Mouse (Mus musculus) heart, embryonic 11.5 days (tissue): Measurements from ENCODE around the gene Trir. TPM values are rescaled to one million over a fixed set of nuclear protein-coding genes. Genes with fewer than 3 reads are reported as not detected.

Source experiments
- ATAC-seq: fragments of 200-750 bp; cut with Nextera tagmentation; replicated peaks from 2 replicates; pipeline ENCODE4 v1.8.0; 2017; ENCODE audit warnings: moderate library complexity; ENCODE audit not compliant: insufficient number of reproducible peaks, low FRiP score, low TSS enrichment
- H3K27ac ChIP-seq: fragments of 300-500 bp; sonication (generic); 2 replicates; pipeline ENCODE4 v1.5.1; 2014; ENCODE audit warnings: mild to moderate bottlenecking, low read depth, low read length
- H3K27me3 ChIP-seq: fragments of 300-500 bp; sonication (generic); 2 replicates; pipeline ENCODE4 v1.6.1; 2014; ENCODE audit warnings: mild to moderate bottlenecking, low read length, mixed read lengths; ENCODE audit not compliant: control insufficient read depth, insufficient read depth
- H3K36me3 ChIP-seq: fragments of 300-500 bp; sonication (generic); 2 replicates; pipeline ENCODE4 v1.6.1; 2014; ENCODE audit warnings: mild to moderate bottlenecking, low read length, moderate library complexity, mixed read lengths; ENCODE audit not compliant: control insufficient read depth, insufficient read depth
- H3K4me1 ChIP-seq: fragments of 300-500 bp; sonication (generic); 2 replicates; pipeline ENCODE4 v1.6.1; 2014; ENCODE audit warnings: low read length; ENCODE audit not compliant: control insufficient read depth, insufficient read depth
- H3K4me2 ChIP-seq: fragments of 300-500 bp; sonication (generic); 2 replicates; pipeline ENCODE4 v1.6.1; 2014; ENCODE audit warnings: mild to moderate bottlenecking, moderate library complexity
- H3K4me3 ChIP-seq: fragments of 300-500 bp; sonication (generic); 2 replicates; pipeline ENCODE4 v1.5.1; 2014; ENCODE audit warnings: low read depth, low read length
- H3K9ac ChIP-seq: fragments of 300-500 bp; sonication (generic); 2 replicates; pipeline ENCODE4 v1.6.1; 2014; ENCODE audit warnings: mild to moderate bottlenecking, low read depth, low read length, moderate library complexity
- H3K9me3 ChIP-seq: fragments of 300-500 bp; sonication (generic); replicated peaks from 2 replicates; pipeline ENCODE4 v1.6.1; 2016; ENCODE audit warnings: low read length; ENCODE audit not compliant: control insufficient read depth
- WGBS: fragments of 180-500 bp; shearing (Covaris S2); extraction: QIAGEN DNeasy Blood & Tissue Kit; methylation state at CpG from one replicate; pipeline ENCODE4 v1.1.7; 2014; ENCODE audit not compliant: insufficient replicate concordance; 5-methylcytosine and 5-hydroxymethylcytosine counted together
- microRNA-seq: library from miRNA; unstranded; fragments of <30 nt; microRNA quantifications from one replicate; pipeline ENCODE4, GENCODE M21; 2016; ENCODE audit warnings: borderline number of aligned reads
- polyA plus RNA-seq: library from polyadenylated mRNA; unstranded; fragments of >200 nt; fragmentation: Nextera tagmentation; extraction: Ambion mirVana; gene quantifications from 2 replicates; pipeline ENCODE4 v1.2.1, GENCODE M21; 2014

Gene Trir
- polyA plus RNA-seq, 1 experiment from 2014 or later, result 101 TPM

DNA sequence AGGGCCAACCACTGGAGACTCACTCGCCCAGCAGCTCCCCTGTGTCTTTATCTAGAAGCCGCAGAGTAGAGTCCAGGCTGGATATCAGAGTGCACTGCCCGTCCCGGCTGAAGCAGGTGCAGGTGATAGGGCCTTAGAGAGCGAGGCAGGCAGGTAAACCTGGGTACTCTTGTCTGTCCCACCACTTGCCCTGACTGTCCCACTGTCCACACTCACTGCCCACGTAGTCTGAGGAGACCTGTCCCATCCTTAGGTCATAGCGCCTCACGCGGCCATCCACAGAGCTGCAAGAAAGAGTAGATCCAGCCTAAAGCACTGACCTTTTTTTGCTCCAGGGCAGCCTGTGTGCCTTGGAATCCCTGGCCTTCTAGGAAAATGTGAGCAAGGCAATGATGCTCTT is 49.4 kb downstream of the Trir start:
- peaks cover 14% of the 10 kb centered on the region for H3K4me1 ChIP-seq
- no peak overlapping the region for H3K9ac ChIP-seq
- H3K27me3 ChIP-seq, result no peaks in the 10 kb centered on the region
- 75% methylated on average over 9 of the region's 9 CpGs for WGBS
- H3K36me3 ChIP-seq, result peaks cover 28% of the 10 kb centered on the region
- H3K4me3 ChIP-seq, result no peak overlapping the region
- no peaks in the 10 kb centered on the region for H3K9me3 ChIP-seq
- H3K27ac ChIP-seq, result no peak overlapping the region
- no peak for ATAC-seq
- H3K4me2 ChIP-seq, result no peak overlapping the region

DNA sequence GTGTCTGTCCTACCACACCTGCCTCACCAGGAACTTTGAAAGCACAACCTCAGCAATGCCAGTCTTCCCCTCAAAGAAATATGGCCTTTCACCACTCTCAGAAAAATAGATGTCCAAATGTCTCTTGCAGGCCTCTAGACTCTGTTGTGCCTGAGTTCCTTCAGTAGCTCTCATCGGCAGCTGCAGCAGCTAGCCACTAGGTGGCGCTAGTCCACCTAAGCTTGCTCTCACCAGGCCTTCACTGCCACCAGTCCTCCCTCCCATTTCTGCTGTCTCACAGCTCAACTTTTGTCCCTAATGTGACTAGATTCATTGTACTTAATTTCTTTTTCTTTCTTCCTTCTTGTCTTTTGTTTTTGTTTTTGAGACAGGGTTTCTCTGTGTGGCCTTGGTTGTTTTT is 50.4 kb downstream of the Trir start:
- Histone ChIP-seq H3K9ac (no peak overlapping the region), H3K4me2 (no peak overlapping the region), H3K4me1 (peaks cover 20% of the 10 kb centered on the region), H3K9me3 (no peaks in the 10 kb centered on the region), H3K36me3 (peaks cover 28% of the 10 kb centered on the region), H3K4me3 (no peak overlapping the region), H3K27ac (no peak overlapping the region), H3K27me3 (no peaks in the 10 kb centered on the region)
- WGBS, result 0% methylated on average over 2 of the region's 2 CpGs
- no peak for ATAC-seq

Small RNA genes within 50 kb of the gene (microRNA-seq; reads per million reads assigned to microRNA genes)
- gene Mir7070, result 2.3 reads per million, percentile 28 among the genes with 10 or more reads in this experiment

Other genes starting within 250 kb of the Trir start
- gene Nfix, start 226.5 kb upstream of the Trir start, polyA plus RNA-seq, result 6.1 and 7.6 TPM in 2 replicates
- 5.0 and 6.0 TPM in 2 replicates for gene Dand5, start 204.0 kb upstream of the Trir start, polyA plus RNA-seq
- 51.5 and 52.2 TPM in 2 replicates for gene Gadd45gip1, start 195.3 kb upstream of the Trir start, polyA plus RNA-seq
- gene Rad23a, start 186.2 kb upstream of the Trir start, polyA plus RNA-seq, result 125 and 127 TPM in 2 replicates
- 830 and 894 TPM in 2 replicates for gene Calr, start 179.9 kb upstream of the Trir start, polyA plus RNA-seq
- gene Farsa, start 169.8 kb upstream of the Trir start, polyA plus RNA-seq, result 53.6 and 54.5 TPM in 2 replicates
- 44.2 and 49.6 TPM in 2 replicates for gene Syce2, start 154.7 kb upstream of the Trir start, polyA plus RNA-seq
- gene Gcdh, start 132.9 kb upstream of the Trir start, polyA plus RNA-seq, result 36.2 and 40.4 TPM in 2 replicates
- gene Klf1, start 124.9 kb upstream of the Trir start, polyA plus RNA-seq, result 48.7 and 65.0 TPM in 2 replicates
- gene Dnase2a, start 118.3 kb upstream of the Trir start, polyA plus RNA-seq, result 4.3 and 5.4 TPM in 2 replicates
- 0.27 TPM in 1 of 2 replicates, not detected in the other for gene Mast1, start 89.5 kb upstream of the Trir start, polyA plus RNA-seq
- gene Rtbdn, start 79.8 kb upstream of the Trir start, polyA plus RNA-seq, result not detected in 2 replicates
- gene Gm49661, start 57.4 kb upstream of the Trir start, polyA plus RNA-seq, result not detected in 2 replicates
- gene Prdx2, start 57.2 kb upstream of the Trir start, polyA plus RNA-seq, result 862 and 992 TPM in 2 replicates
- gene Rnaseh2a, start 57.1 kb upstream of the Trir start, polyA plus RNA-seq, result 95.9 and 106 TPM in 2 replicates
- 7.6 and 9.3 TPM in 2 replicates for gene Junb, start 48.1 kb upstream of the Trir start, polyA plus RNA-seq
- 6.7 and 7.1 TPM in 2 replicates for gene Hook2, start 36.2 kb upstream of the Trir start, polyA plus RNA-seq
- not detected in 2 replicates for gene Best2, start 12.3 kb upstream of the Trir start, polyA plus RNA-seq
- 108 and 118 TPM in 2 replicates for gene Asna1, start 1.5 kb upstream of the Trir start, polyA plus RNA-seq
- gene Tnpo2, start 10.1 kb downstream of the Trir start, polyA plus RNA-seq, result 15.7 and 16.2 TPM in 2 replicates
- gene Fbxw9, start 33.2 kb downstream of the Trir start, polyA plus RNA-seq, result 15.9 and 17.8 TPM in 2 replicates
- 1.5 TPM in 1 of 2 replicates, not detected in the other for gene Gm5741, start 41.2 kb downstream of the Trir start, polyA plus RNA-seq
- gene Dhps, start 44.9 kb downstream of the Trir start, polyA plus RNA-seq, result 57.6 and 60.0 TPM in 2 replicates
- gene Wdr83os, start 53.9 kb downstream of the Trir start, polyA plus RNA-seq, result 120 and 124 TPM in 2 replicates
- gene Wdr83, start 54.5 kb downstream of the Trir start, polyA plus RNA-seq, result 36.5 and 43.0 TPM in 2 replicates
- gene Man2b1, start 56.4 kb downstream of the Trir start, polyA plus RNA-seq, result 25.1 and 27.3 TPM in 2 replicates
- gene Zfp791, start 96.3 kb downstream of the Trir start, polyA plus RNA-seq, result 0.46 and 0.59 TPM in 2 replicates
- gene Cks1brt, start 125.1 kb downstream of the Trir start, polyA plus RNA-seq, result not detected in 2 replicates
- not detected in 2 replicates for gene Olfr371, start 199.2 kb downstream of the Trir start, polyA plus RNA-seq